Mouse (Mus musculus): Measurements from ENCODE around the gene Adamts17.
A peak's percentile ranks its signal among the peaks of the same experiment; 100 is the strongest.

Adamts17 gene

DNA sequence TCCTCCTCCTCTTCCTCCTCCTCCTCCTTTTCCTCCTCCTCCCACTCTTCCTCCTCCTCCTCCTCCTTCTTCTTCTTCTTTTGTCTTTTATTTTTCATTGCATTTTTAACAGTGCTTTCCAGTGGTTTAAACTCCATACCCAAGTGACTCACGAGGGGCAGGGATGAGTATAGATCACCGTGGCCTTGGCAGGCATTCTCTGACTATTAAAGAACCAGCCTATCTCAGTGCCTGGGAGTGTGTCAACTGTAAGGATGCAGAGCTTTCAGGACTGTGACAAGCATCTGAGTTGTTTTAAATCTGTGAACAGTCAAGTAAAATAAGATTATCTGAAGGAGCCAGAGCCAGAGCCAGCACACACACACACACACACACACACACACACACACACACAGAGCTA, 130.7 kb downstream of the Adamts17 start:
- DNase-seq (ENCODE audit: low spot score in 2 of 2): no peak

DNA sequence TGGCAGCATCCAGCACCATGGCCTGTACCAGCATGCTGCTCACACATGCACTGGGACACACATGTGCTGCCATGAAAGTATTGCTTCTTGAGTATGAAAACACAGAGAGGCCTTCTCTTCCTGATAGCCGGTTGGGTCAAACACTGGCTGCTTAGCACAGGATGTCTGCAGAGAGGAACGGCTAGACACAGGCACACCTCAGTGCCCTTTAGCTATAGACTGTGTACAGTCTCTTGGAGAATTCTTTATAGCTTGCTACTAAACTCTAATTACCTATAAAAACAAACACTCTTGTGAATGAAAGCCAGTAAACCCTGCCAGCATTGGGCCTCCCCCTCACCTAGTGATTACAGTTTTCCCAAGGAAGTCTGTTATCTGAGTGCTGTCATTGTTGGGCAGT, 131.4 kb downstream of the Adamts17 start:
- no peak for DNase-seq (ENCODE audit: low spot score in 2 of 2)

DNA sequence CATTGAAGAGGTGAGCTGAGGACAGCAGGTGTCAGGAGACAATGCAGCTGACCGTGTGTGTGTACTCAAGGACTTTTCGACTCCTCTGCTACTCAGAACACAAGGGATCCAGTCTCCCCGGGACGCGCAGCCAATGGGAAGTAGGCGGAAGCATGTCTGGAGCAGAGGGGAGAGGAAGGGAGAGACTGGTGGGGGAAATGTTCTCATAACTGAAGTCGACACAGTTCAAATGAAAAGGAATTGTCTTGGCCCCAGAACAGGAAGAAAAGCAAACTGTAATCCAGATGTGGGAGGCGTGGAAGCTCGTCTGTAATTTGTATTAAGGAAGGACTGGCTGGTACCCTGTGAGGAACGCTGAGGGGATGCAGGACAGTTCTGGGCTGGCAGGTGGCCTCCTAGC, 135.3 kb downstream of the Adamts17 start:
- DNase-seq (ENCODE audit: low spot score in 2 of 2): no peak

DNA sequence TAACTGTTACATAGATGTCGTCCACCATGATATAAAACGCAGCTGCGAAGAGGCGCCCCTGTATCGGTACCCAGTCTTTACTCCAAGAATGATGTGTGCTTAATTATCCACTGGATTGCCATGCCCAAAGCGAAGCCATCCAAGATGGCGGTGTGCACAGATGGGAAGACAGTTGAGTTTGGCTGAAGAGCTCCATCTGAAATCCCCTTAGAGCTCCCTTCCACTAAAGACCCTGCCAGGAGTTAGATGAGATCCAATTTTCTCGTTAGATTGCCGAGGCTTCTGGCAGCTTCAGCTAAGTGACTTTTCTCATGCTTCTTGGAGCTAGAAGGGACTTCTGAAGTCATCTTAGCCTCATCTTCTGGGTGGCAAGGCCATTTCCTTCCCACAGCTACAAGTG, 136.8 kb downstream of the Adamts17 start:
- no peak for DNase-seq (ENCODE audit: low spot score in 2 of 2)

DNA sequence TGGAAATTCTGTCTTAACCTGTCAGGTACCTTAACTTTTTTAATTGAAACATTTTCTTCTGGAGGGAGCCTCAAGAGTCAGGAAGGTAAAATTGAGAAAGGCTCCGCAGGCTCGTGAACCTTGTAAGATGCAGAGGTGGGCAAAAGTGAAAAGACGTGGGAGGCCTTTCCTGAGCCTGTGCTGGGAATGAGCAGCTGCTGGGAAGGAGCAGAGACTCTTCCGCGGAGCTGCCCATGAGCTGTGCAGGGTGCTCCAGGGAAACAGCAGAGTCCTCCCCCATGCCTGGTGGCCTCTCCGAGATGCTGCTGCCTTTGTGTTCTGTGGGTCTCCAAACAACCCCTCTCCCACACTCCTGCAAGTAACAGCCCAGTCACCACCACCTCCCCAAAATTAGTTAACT, 142.1 kb downstream of the Adamts17 start:
- DNase-seq (ENCODE audit: low spot score in 2 of 2): peak in 1 of 2 experiments; percentile 27

DNA sequence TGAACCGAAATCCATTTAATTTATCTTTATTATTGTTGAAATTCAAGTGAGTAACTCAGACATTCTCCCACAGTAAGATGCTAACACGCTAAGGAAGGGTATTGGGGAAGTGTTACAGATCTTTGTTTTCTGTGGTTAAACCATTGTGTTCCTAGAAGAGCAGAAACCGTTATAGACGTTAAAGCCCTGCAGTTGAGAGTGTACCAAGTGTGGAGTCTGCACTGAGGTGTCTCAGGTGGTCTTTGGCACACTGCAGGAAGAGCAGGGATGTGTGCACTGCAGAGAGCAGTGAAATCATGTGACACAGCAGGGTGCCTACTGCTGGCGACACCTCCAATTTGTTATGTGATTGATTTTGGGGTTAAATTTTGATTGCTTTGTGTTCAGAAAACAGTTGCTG, 142.5 kb downstream of the Adamts17 start:
- DNase-seq (ENCODE audit: low spot score in 2 of 2): no peak

DNA sequence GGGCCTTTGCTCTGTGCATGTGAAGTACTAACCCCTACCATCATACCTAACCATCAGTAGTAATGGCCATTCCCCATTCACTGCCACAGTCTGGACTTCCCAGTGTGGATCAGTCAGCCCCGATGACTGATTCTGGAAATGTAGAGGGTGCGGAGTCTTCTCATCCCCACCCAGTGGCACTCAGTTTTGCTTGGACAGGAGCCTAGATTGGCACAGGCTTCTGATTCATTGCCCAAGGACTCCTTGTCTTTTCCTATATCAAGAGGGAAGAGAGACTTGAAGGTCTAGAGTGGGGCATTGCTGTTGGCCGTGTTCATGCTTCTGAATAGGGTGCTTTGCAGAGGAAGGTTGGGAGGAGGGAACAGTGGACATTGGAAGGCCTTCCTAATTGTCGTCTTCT, 148.1 kb downstream of the Adamts17 start:
- no peak for DNase-seq (ENCODE audit: low spot score in 2 of 2)

DNA sequence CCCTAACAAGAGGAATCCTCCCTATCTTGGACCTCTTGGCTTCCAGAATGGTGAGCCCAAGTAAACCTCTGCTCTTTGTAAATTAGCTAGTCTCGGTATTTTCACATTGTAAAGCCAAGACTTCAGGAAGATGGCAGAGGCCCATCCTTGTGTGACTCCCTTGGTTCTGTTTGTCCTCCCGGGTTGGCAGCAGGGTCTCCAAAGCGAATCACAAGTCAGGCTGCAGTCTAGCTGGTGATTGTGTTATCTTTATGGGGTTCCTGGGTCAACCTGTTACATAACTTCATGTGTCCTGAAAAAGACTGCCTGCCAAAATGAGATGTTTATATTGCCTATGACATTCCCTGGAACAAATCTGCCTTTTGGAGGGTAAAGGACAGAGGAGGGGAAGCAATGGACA, 148.9 kb downstream of the Adamts17 start:
- DNase-seq (ENCODE audit: low spot score in 2 of 2): no peak

DNA sequence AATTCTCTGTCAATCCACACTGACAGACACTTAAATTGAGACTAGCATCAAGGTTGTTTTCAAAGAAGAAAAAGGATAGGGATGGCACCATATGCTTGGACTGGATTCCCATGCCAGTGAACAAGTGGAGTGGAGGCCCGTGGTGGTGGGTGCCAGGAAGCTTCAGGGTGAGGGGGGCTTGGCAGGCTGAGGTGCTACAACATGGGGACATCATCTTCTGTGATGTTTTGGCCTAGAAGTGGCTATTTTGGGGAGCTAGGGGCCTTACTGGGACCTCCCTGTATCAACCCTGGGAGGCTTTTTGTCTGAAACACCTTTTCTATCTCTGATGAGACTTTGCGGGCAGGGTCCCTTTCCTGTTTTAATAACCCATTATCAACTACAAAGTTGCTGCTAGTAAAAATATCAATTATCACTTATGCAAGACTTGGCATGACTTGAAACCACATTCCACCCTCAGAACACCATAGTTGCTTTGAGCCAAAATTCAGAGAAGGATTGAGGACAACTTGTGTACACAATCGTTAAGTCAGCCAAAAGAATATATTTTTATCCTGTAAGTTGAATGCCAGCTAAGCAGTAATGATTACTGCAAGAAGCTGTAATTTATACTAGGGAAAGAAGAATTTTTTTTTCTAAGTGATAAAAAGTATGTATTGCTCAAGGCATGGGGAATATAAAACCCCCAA, 150.0 kb downstream of the Adamts17 start:
- DNase-seq (ENCODE audit: low spot score in 2 of 2): no peak

DNA sequence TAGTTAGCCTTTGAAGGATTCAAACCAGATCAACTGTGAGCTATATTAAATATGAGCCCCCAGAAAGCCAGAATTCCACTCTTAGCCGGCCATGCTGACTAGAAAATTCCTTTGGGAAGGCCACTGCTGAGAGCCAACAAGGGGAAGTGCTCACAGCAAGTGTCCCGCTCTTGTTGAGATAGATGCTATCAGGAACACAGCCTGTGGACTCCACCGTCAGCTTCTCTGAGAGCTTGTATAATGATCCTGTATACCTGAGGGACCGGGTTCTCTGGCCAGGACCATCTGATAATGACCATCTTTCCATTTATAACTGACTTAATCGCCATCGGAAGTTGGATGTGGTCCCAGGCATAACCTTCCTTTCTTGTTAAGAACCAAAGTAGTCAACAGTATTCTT, 159.3 kb downstream of the Adamts17 start:
- DNase-seq (ENCODE audit: low spot score in 2 of 2): no peak

DNA sequence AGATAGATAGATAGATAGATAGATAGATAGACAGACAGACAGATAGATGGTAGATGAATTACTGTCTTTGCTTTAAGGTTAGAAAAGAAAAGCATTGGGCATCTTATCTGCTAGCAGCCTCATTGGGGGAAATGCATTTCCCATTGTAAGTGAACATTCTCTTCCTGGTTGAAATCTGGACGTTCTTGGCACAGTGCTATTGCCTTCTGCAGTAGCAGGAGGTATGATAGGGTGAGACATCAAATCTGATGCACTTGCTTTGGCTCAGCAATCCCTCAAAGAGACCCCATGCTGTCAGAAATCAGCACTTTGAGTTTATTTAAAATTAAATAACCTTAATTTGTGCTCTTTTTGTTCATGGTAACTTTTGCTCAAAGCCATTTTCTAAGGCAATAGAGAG, 164.1 kb downstream of the Adamts17 start:
- DNase-seq (ENCODE audit: low spot score in 2 of 2): no peak

DNA sequence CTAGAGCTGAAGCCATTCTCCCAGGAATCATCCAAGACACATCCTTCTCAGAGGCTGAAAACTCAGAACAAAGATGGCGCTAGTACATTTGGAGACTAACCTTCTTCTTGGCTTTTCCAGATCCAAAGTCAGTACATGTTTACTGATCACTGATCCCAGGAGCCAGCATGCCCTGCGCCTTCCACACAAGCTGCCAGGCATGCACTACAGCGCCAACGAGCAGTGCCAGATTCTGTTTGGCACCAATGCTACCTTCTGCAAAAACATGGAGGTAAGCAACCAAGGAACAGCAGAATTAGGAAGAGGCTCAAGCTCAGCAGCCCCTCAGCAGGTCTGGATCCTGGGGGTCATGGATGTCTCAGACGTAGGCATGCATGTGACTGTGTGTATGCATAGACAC, 164.7 kb downstream of the Adamts17 start:
- no peak for DNase-seq (ENCODE audit: low spot score in 2 of 2)

DNA sequence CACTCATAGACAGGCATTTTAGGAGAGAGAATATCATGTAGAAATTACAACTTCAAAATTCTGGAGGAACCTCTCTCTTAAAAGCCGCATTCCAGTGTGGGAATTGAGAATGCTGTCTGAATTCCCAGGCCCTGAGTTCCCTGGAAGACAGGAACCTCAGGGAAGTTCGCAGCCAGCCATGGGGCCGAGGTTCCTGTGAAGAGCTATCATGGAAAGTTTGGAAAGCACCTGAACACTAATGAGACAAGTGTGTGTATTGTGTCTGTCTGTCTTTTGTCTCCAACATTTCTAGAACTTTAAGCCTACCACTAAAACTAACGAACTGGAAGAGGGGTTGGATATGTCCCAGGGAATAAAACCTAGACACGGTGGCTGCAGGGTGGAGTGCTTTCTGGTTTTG, 170.3 kb downstream of the Adamts17 start:
- no peak for DNase-seq (ENCODE audit: low spot score in 2 of 2)

DNA sequence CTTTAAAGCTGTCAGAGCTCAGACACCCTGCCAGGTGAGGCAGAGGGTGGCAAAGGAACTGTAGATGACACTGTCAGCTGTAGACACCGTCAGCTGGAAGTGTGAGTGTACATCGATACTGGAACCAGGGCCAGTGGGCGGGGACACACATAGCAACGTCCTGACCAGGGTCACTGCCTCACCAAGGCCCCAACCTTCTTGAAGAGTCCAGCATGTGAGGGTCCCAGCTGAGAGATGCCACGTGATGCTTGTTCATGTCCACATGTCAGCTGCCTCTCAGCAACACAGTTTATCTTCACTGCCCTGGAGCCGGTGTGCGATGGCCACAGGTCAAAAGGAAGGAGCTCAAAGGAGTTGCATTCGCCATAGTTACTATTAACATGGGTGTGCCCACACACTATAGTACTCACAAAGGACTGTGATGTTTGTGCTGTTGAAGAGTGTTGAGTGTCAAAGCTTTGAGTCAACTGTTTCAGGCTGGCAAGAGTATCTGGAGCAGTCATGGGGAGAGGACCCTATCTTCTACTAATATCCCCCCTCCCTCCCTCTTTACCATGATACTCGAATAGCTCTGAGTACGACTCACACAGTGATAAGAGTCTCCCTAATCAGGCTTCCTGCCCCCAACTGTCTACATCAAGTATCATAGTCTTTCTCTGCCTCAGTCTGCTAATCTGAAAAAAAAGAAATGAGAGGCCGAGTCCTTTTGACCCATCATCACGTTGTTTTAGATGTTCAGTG, 172.6 kb downstream of the Adamts17 start:
- no peak for DNase-seq (ENCODE audit: low spot score in 2 of 2)

DNA sequence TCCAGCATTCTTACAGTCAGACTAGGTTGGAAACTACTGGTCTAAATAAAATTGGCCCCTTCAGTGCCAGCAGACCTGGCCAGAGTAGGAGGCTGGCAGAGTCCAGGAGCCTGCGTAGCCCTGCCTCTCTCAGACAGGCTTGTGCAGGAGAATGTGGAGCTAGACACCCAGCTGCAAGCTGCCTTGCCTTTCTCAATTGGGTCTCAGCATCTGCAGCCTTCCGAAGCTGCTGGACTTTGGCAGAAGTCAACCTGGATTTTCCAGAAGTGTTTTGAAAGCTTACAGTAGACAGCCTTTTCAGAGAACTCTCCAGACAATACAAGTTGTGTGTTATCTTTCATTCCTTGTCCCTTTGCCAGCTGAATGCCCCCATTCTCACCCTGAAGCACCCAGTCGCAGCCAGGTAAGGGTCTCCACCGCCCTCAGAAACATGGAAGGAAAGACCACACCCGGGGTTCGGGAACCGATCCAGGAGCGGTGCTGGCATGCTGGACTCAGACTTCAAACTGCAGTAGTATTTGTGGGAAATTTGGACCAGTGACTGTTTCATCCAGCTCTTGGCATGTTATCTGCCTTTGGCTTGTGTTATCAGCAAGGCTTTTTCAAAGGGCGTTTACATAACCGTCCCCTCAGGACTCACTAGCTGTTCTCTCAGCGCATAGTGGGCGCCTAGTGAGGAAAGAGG, 173.8 kb downstream of the Adamts17 start:
- DNase-seq (ENCODE audit: low spot score in 2 of 2): no peak

DNA sequence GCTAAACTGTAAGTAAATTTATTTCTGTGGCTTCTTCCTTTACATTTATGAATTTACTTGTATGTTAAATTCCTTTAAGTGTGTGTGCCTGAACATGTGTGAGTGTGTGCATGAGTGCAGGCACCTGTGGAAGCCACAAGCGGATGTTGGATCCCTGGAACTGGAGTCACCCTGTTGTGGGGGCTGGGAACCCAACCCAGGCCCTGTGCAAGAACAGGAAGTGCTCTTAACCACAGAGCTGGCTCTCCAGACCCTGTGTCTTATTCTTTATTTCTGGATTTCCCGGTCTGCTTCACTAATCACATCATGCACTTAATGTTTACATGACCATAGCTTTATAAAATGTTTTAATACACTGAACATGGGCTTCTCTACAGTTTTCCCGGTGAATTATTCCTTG, 180.4 kb downstream of the Adamts17 start:
- no peak for DNase-seq (ENCODE audit: low spot score in 2 of 2)

DNA sequence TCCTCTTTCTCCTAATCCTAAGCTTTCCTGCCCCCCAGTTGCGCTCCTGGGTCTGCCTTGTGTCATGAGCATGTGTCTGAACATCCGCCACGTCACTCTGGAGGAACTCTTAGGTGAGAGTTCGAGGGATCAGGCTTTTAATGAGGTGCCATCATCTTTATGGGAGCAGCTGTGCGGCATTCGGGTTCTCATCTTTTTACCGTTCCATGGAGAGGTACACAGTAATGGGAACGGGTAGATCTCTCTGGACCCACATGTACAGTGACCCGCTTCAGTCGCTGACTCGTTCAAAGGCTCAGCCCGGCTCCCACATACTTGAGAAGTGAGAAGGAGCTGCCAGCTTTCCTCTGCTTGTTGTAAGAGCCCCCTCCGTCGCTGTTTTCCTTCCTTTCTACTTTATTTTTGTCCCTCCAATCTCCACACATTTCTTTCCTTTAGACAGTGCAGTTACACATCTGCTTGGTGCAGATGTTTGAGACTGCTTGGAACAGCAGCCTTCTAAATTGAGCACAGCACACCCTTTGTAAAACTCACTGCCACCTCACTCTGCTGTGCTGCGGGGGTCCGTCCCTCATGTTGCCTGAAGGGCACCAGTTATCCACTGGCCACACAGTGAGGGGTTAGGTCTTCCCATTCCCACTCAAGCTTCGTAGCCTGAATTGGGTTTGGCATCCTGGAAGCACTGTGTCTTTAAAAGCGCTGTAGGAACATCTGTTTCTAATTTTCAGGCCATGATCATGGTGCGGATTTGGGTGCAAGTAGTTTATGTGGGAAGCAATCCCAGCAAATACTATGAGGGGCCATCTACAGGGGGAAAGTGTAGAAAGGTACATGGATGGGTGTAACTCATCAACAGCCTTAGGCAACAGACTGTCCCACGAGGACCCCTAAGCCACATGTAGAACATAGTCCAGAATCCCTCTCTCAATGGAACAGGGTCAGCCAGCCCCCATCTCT, 186.9 kb downstream of the Adamts17 start:
- no peak for DNase-seq (ENCODE audit: low spot score in 2 of 2)

DNA sequence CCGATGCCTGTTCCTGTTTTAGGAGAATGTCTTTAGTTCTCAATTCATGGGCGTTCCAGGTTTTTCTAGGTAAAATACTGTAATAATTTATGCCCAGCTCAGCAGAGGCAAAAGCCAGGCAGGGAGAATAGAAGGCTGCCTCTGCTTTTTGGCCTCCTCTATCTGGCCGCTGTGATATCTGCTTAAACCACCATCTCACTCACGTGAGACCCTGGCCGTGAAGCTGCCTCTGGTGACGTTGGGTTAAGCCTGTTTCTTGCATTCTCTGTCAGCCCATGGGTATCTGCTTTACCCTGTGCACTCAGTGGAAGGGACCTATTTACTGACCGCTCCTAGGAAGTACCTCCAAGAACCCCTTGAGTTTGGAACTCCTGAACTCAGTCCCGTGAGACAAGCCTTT, 187.7 kb downstream of the Adamts17 start:
- no peak for DNase-seq (ENCODE audit: low spot score in 2 of 2)

DNA sequence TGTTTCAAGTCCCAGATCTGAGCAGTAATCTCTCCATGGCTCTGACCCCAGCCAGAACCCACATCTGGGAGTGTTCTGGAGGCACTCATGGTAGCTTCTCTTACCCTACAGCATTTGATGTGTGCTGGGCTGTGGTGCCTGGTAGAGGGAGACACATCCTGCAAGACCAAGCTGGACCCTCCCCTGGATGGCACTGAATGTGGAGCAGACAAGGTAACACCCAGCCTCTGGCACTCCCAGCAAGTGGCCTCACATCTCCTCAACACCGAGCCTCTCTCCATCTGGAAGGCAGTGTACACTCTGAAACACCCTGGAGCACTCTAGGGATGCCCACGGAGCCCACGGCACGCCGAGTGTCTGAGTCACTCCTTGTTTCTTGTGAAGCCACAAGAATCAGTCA, 188.2 kb downstream of the Adamts17 start:
- DNase-seq (ENCODE audit: low spot score in 2 of 2): no peak

DNA sequence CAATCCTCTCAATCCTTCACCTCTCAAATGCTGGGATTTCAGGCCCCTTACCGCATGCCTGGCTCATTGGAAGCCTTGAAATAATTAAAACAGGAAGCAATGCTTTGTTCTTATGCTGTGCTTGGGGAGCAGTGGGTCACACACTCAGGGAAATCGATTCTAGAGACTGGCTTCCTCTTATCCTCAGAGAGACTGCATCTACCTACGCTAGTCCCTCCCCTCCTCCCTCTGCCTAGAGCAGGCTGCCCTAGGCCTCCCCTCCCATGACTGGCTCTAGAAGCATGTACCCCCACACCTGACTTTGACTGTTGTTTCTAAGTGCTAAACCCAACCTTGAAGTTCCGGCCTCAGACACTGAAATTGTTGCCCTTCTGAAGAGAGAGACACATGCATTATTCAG, 189.4 kb downstream of the Adamts17 start:
- no peak for DNase-seq (ENCODE audit: low spot score in 2 of 2)

DNA sequence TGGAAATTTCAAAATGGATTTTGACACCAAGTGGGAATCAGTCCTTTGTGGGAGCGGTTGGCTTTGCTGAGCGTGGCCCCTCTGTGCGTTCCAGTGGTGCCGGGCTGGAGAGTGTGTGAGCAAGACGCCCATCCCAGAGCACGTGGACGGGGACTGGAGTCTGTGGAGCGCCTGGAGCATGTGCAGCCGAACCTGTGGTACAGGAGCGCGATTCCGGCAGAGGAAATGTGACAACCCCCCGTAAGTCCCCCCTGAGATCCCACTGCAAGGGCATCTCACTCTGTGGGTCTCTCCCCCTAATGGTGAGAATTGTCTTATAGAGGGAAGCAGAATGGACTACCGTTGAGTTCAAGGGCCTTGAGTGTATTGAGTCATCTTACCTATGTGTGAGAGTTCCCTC, 189.9 kb downstream of the Adamts17 start:
- no peak for DNase-seq (ENCODE audit: low spot score in 2 of 2)

DNA sequence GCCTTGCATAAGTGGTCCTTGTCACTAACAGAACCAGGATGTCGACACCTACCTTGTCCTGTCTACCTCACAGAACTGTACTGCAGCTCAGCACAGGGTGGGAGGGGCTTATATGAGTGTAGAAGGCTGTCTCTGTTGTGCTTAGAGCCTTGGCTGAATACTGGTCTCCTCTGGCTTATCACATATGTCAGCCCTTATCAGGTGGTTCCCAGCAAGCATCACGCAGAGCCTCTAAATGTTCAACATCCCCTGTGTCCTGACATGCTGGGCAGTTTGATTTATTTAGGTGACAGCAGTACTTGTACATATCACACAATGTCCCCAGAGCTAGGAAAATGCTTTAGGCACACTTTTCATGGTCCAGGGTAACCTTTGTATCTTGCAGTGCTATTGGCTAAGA, 191.7 kb downstream of the Adamts17 start:
- no peak for DNase-seq (ENCODE audit: low spot score in 2 of 2)
